In the genomic region with DNA sequence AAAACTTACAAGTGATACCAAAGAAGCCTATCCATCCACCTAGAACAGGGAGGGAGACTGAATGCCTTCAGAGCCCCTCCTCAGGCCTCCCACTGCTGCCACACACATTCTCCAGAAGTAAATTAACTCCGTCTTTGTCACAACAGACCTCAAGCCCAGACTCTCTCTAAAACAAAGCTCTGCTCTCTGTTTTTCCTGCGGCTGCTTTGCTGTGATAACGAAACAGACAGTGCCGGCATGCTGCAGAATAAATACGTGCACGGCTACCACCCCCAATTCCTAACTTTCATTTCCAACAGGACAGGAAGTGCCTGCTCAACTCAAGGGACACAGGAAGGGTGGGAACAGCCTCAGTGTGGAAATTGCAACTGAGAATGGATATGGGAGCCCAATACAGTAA, we compare ENCODE assay signal across 8 mouse cellular contexts. TPM values are rescaled to one million over a fixed set of nuclear protein-coding genes. Genes with fewer than 3 reads are reported as not detected.
DNase-seq lines count a peak whose midpoint lies in the region; ATAC-seq lines count a peak whose summit lies in the region.

TSS of gene Rbms2 (minus strand) at position 309 of the 400 bp plus-strand sequence.

- no peaks in the 10 kb centered on the region for H3K36me3 ChIP-seq in embryonic facial prominence, embryonic 14.5 days (ENCODE audit: control insufficient read depth, insufficient read depth, low read length)

- WGBS in embryonic facial prominence, embryonic 14.5 days, result under 1% methylated on average over 6 of the region's 6 CpGs

- intact Hi-C loops in left cerebral cortex, postnatal 10 days (cut with DNase I), result loop anchor here (10.0 kb wide), 1 partner anchor 445 kb away; the partner anchor contains the start of gene Zbtb39

- H3K9ac ChIP-seq in embryonic facial prominence, embryonic 14.5 days (ENCODE audit: low read depth, low read length), result 0 out of 2 replicates have a peak within 1 kb of the TSS, but pooled peaks have one; percentile 6

- no peak for ATAC-seq in embryonic facial prominence, embryonic 14.5 days (ENCODE audit: low read depth)
- peak; percentile 27; the same call in 1 of the 2 replicates for ATAC-seq in megakaryocyte progenitor cell, adult 5-6 weeks (replicated peaks; ENCODE audit: poor library complexity)

- H3K27me3 ChIP-seq in embryonic facial prominence, embryonic 14.5 days (replicated peaks; ENCODE audit: control insufficient read depth, insufficient read depth, low read length), result no peaks in the 10 kb centered on the region

- H3K4me2 ChIP-seq in embryonic facial prominence, embryonic 14.5 days (ENCODE audit: low read depth, low read length), result peak within 1 kb of the TSS; percentile 30

- H3K4me3 ChIP-seq in embryonic facial prominence, embryonic 14.5 days (ENCODE audit: low read depth, low read length), result peak within 1 kb of the TSS; percentile 8

- H3K4me1 ChIP-seq in embryonic facial prominence, embryonic 14.5 days (ENCODE audit: control insufficient read depth, insufficient read depth, low read length), result peaks cover 10% of the 10 kb centered on the region

- DNase-seq in urinary bladder, postnatal 14 days (ENCODE audit: low spot score), result peak; percentile 14
- no peak for DNase-seq in urinary bladder, postnatal 4 days (ENCODE audit: low spot score in 2 of 2)
- DNase-seq in embryonic facial prominence, embryonic 14.5 days (ENCODE audit: low spot score), result peak; percentile 29
- DNase-seq in heart, postnatal 4 days, result peak; percentile 49
- no peak for DNase-seq in left cerebral cortex, postnatal 10 days (ENCODE audit: extremely low spot score in 1 of 2, low spot score in 2 of 2)
- DNase-seq in testis, postnatal 14 days (ENCODE audit: low spot score), result no peak
- no peak for DNase-seq in right cerebral cortex, postnatal 25 days

- no peaks in the 10 kb centered on the region for H3K9me3 ChIP-seq in embryonic facial prominence, embryonic 14.5 days (ENCODE audit: control insufficient read depth, low read length)

- peak within 1 kb of the TSS; percentile 57 for H3K27ac ChIP-seq in embryonic facial prominence, embryonic 14.5 days (replicated peaks; ENCODE audit: low read depth, low read length)

RNA-seq across cellular contexts. Expression of gene Rbms2, which starts in this region (rescaled TPM):
- 31.3 and 32.4 TPM in 2 replicates for polyA plus RNA-seq in embryonic facial prominence, embryonic 14.5 days (2014; fragmentation: Nextera tagmentation; extraction: Ambion mirVana)
- total RNA-seq in heart, postnatal 4 days (2021), result 10 to 100 TPM; 95.9 to 97.3 TPM
- total RNA-seq in left cerebral cortex, postnatal 10 days (2021), result 10 to 100 TPM; 10.7 to 11.6 TPM
- total RNA-seq in megakaryocyte progenitor cell, adult 5-6 weeks (2015), result 9.3 and 13.7 TPM in 2 replicates
- 2.5 and 7.2 TPM in 2 replicates for total RNA-seq in megakaryocyte progenitor cell, adult 5-6 weeks (2017)

Comparison
In these comparisons a context has a peak if more than half of its experiments do, and no peak if none do; other contexts are left out.
1. RNA of gene Rbms2 (total RNA-seq): 95.9 to 97.3 TPM in heart, postnatal 4 days; 2.5 to 13.7 TPM in megakaryocyte progenitor cell, adult 5-6 weeks and 10.7 to 11.6 TPM in left cerebral cortex, postnatal 10 days; every median in the first group is over 4 times any median in the second.
2. DNase-seq: peak in urinary bladder, postnatal 14 days (single experiment), embryonic facial prominence, embryonic 14.5 days (single experiment) and heart, postnatal 4 days (single experiment); none in urinary bladder, postnatal 4 days (0 of 2), left cerebral cortex, postnatal 10 days (0 of 2), testis, postnatal 14 days (single experiment) and right cerebral cortex, postnatal 25 days (single experiment).